Mouse (Mus musculus) forebrain, embryonic 14.5 days (tissue): ENCODE measurements around the gene Il16. TPM values are rescaled to one million over a fixed set of nuclear protein-coding genes. Genes with fewer than 3 reads are reported as not detected.

Experiments
- ATAC-seq: fragments of 200-750 bp; cut with Nextera tagmentation; 2 replicates; pipeline ENCODE4 v1.8.0; 2017; ENCODE audit warnings: mild to moderate bottlenecking, moderate library complexity
- DNase-seq: peaks from one replicate; pipeline ENCODE4 v3.0.0-alpha.2; 2015; ENCODE audit warnings: low spot score
- H3K27ac ChIP-seq: fragments of 300-500 bp; sonication (generic); 2 replicates; pipeline ENCODE4 v1.5.1; 2014; ENCODE audit warnings: low read depth, mild to moderate bottlenecking, control low read depth, low read length, moderate library complexity
- H3K27me3 ChIP-seq: fragments of 300-500 bp; sonication (generic); replicated peaks from 2 replicates; pipeline ENCODE4 v1.6.1; 2014; ENCODE audit warnings: low read length, control low read depth, mixed read lengths; ENCODE audit not compliant: control insufficient read depth, insufficient read depth
- H3K36me3 ChIP-seq: fragments of 300-500 bp; sonication (generic); 2 replicates; pipeline ENCODE4 v1.6.1; 2014; ENCODE audit warnings: low read length, control low read depth; ENCODE audit not compliant: control insufficient read depth, insufficient read depth
- H3K4me1 ChIP-seq: fragments of 300-500 bp; sonication (generic); 2 replicates; pipeline ENCODE4 v1.6.1; 2014; ENCODE audit warnings: antibody characterized with exemption, low read length, control low read depth; ENCODE audit not compliant: control insufficient read depth, insufficient read depth
- H3K4me2 ChIP-seq: fragments of 300-500 bp; sonication (generic); 2 replicates; pipeline ENCODE4 v1.6.1; 2014; ENCODE audit warnings: mild to moderate bottlenecking, control low read depth, low read length
- H3K4me3 ChIP-seq: fragments of 300-500 bp; sonication (generic); 2 replicates; pipeline ENCODE4 v1.5.1; 2014; ENCODE audit warnings: low read depth, low read length, control low read depth
- H3K9ac ChIP-seq: fragments of 300-500 bp; sonication (generic); 2 replicates; pipeline ENCODE4 v1.6.1; 2014; ENCODE audit warnings: mild to moderate bottlenecking, low read length, control low read depth, moderate library complexity
- H3K9me3 ChIP-seq: fragments of 300-500 bp; sonication (generic); replicated peaks from 2 replicates; pipeline ENCODE4 v1.6.1; 2016; ENCODE audit warnings: low read length, control low read depth, mixed read lengths; ENCODE audit not compliant: control insufficient read depth
- WGBS: fragments of 180-500 bp; shearing (Covaris S2); extraction: QIAGEN DNeasy Blood & Tissue Kit; methylation state at CpG from one replicate; pipeline ENCODE4 v1.1.7; 2014; 5-methylcytosine and 5-hydroxymethylcytosine counted together
- polyA plus RNA-seq: library from polyadenylated mRNA; unstranded; fragments of >200 nt; fragmentation: Nextera tagmentation; extraction: Ambion mirVana; gene quantifications from 2 replicates; pipeline ENCODE4 v1.2.1, GENCODE M21; 2014

Il16 gene
- polyA plus RNA-seq, 1 experiment from 2014 or later: 0.91 TPM

DNA sequence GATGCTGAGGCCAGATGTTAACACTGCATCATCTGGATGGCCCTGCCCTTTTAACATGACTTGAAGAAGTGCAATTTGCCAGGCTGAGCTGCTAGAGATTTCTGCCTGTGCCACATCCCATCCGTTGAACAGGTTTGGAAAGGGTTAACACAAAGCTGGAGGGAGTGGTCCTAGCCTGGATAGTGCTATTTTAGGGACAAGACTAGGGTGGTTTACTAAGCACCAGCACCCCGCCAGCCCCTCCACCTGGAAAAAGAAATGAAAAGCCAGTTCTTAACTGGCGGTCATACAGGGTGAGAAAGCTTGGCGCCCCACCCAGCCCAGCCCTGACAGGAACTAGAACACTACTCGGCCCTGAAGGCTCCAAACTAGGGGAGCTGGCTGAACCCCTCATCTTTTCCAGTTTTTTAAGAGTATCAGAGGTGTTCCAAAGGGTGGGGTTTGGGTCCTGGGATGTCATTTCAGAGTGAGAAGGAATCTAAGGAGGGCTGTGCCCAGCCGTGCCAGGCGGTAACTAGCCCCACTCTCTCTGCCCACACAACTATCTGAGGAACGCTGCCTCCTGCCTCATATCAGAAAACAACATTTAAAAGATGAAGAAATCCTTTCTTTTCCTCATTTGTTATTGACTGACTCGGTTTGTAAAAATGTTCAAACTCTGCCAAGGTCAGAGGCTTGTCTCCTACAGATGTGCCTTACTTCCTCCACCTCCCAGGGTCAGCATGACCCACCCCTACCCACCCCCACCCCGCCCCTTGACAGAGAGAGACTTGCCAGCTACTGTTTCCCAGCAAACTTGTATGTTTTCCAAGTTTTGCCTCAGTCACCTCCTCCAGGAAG is 6.7 kb downstream of the Il16 start:
- DNase-seq: no peak
- Histone ChIP-seq H3K27ac (no peak overlapping the region), H3K9me3 (no peaks in the 10 kb centered on the region), H3K4me1 (no peaks in the 10 kb centered on the region), H3K4me3 (no peak overlapping the region), H3K9ac (no peak overlapping the region), H3K36me3 (no peaks in the 10 kb centered on the region), H3K4me2 (no peak overlapping the region), H3K27me3 (no peaks in the 10 kb centered on the region)
- no peak for ATAC-seq
- WGBS: 80% methylated on average over 10 of the region's 10 CpGs

GRCm38 (mm10) chr7:83737914-83738490 is 7.5 kb downstream of the Il16 start:
- Histone ChIP-seq H3K4me2 (no peak overlapping the region), H3K27ac (no peak overlapping the region), H3K27me3 (no peaks in the 10 kb centered on the region), H3K4me3 (no peak overlapping the region), H3K9ac (no peak overlapping the region), H3K9me3 (no peaks in the 10 kb centered on the region), H3K36me3 (no peaks in the 10 kb centered on the region), H3K4me1 (no peaks in the 10 kb centered on the region)
- WGBS: 76% methylated on average over 6 of the region's 6 CpGs
- ATAC-seq (no peak), DNase-seq (no peak)

GRCm38 (mm10) chr7:83736341-83737115 is 9.0 kb downstream of the Il16 start:
- no peak overlapping the region for H3K4me3 ChIP-seq
- H3K27me3 ChIP-seq: no peaks in the 10 kb centered on the region
- ATAC-seq (no peak), DNase-seq (no peak)
- no peak overlapping the region for H3K4me2 ChIP-seq
- no peaks in the 10 kb centered on the region for H3K9me3 ChIP-seq
- no peaks in the 10 kb centered on the region for H3K4me1 ChIP-seq
- no peak overlapping the region for H3K9ac ChIP-seq
- no peak overlapping the region for H3K27ac ChIP-seq
- 82% methylated on average over 6 of the region's 6 CpGs for WGBS
- H3K36me3 ChIP-seq: no peaks in the 10 kb centered on the region

DNA sequence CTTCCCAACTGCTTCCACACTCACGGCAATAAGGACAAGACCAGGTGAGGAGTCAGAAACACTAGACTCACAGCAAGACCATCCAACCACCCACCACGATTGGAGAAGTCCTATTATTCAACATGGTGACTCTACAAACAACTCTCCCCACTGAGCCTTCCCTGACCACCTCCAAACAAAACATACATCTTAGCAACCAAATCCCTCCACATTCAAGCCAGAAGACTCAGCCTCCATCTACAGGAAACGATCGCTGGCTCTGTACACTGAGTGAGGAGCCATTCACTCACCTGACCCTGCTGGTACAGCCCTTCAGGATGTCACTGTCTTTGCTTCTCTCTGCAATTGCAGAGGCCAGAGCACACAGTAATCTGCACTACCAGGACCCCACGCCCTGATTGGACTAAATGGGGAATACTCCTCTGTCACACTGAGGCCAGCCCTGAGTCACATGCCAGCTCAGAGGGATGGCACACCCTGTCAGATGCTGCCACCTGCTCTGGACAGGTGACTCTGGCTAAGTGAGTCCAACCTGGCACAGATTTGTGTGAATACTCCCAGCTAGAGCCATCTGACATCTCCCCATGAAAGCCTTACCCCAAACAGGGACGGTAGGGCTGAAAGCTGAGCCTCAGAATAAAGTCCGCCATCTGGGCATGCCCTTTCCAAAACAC is 10.3 kb downstream of the Il16 start:
- no peaks in the 10 kb centered on the region for H3K4me1 ChIP-seq
- H3K4me3 ChIP-seq: no peak overlapping the region
- DNase-seq: no peak
- H3K36me3 ChIP-seq: no peaks in the 10 kb centered on the region
- WGBS: 90% methylated on average over 7 of the region's 7 CpGs
- no peak for ATAC-seq
- H3K4me2 ChIP-seq: no peak overlapping the region
- H3K27ac ChIP-seq: no peak overlapping the region
- no peaks in the 10 kb centered on the region for H3K9me3 ChIP-seq
- no peaks in the 10 kb centered on the region for H3K27me3 ChIP-seq
- no peak overlapping the region for H3K9ac ChIP-seq

DNA sequence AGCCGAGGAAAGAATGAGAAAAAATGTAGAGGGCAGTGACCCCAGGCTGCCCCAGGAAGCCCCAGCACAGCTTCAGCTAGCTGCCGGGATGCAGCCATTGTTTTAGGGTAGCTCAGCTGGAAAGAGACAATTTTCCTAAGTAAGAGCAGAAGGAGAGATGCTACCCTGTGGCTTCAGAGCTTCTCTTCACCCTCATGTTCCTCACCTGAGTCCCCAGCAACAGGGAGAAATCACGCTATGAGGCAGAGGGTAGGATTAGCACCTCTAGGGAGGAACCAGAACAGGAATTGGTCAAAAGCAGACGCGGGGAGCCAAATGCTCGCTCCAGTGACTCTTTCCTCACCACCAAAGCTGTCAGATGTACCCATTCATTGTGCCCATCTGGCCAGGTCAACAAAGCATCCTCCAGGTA is 10.8 kb downstream of the Il16 start:
- DNase-seq (no peak), ATAC-seq (no peak)
- no peak overlapping the region for H3K27ac ChIP-seq
- H3K9me3 ChIP-seq: no peaks in the 10 kb centered on the region
- no peaks in the 10 kb centered on the region for H3K27me3 ChIP-seq
- no peaks in the 10 kb centered on the region for H3K36me3 ChIP-seq
- H3K9ac ChIP-seq: no peak overlapping the region
- WGBS: 66% methylated on average over 6 of the region's 6 CpGs
- no peaks in the 10 kb centered on the region for H3K4me1 ChIP-seq
- H3K4me2 ChIP-seq: no peak overlapping the region
- H3K4me3 ChIP-seq: no peak overlapping the region

DNA sequence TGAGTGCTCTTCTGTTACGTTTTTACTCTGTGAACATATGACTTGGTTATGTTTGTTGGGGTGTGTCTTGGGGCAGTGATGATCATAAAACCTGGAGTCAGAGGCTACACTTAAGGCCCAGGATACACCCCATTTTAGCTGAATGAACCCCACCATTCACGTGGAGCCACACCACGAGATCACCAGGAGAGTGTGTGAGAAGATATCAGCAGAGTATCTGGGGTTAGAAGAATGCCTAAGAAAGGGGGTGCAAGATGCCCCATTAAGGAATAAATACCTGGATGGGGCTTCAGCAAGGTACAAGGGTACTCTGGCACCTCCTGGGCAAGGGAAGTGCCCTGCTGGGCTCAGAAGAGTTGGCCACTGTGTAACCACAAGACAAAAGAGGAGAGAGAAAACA is 11.3 kb downstream of the Il16 start:
- Histone ChIP-seq H3K36me3 (no peaks in the 10 kb centered on the region), H3K27ac (no peak overlapping the region), H3K27me3 (no peaks in the 10 kb centered on the region), H3K9me3 (no peaks in the 10 kb centered on the region), H3K9ac (no peak overlapping the region), H3K4me2 (no peak overlapping the region), H3K4me3 (no peak overlapping the region), H3K4me1 (no peaks in the 10 kb centered on the region)
- no peak for DNase-seq
- WGBS: 92% methylated on average over 3 of the region's 3 CpGs
- ATAC-seq: no peak

- DNase-seq: no peak
- Histone ChIP-seq H3K36me3 (no peaks in the 10 kb centered on the region), H3K9me3 (no peaks in the 10 kb centered on the region), H3K9ac (no peak overlapping the region), H3K27me3 (no peaks in the 10 kb centered on the region), H3K4me1 (no peaks in the 10 kb centered on the region), H3K4me2 (no peak overlapping the region), H3K4me3 (no peak overlapping the region), H3K27ac (no peak overlapping the region)
- ATAC-seq: no peak
- WGBS: 93% methylated on average over 3 of the region's 3 CpGs
Observed at GRCm38 (mm10) chr7:83732781-83733180, 12.7 kb downstream of the Il16 start.

- WGBS: 77% methylated on average over 15 of the region's 15 CpGs
- Histone ChIP-seq H3K4me3 (no peak overlapping the region), H3K9ac (no peak overlapping the region), H3K4me1 (no peaks in the 10 kb centered on the region), H3K36me3 (no peaks in the 10 kb centered on the region), H3K27me3 (no peaks in the 10 kb centered on the region), H3K9me3 (no peaks in the 10 kb centered on the region), H3K4me2 (no peak overlapping the region), H3K27ac (no peak overlapping the region)
- ATAC-seq (no peak), DNase-seq (peak; percentile 15)
Observed at GRCm38 (mm10) chr7:83731961-83732666, 13.4 kb downstream of the Il16 start.
